Mouse (Mus musculus): ENCODE data around the gene Sbf2.

DNA sequence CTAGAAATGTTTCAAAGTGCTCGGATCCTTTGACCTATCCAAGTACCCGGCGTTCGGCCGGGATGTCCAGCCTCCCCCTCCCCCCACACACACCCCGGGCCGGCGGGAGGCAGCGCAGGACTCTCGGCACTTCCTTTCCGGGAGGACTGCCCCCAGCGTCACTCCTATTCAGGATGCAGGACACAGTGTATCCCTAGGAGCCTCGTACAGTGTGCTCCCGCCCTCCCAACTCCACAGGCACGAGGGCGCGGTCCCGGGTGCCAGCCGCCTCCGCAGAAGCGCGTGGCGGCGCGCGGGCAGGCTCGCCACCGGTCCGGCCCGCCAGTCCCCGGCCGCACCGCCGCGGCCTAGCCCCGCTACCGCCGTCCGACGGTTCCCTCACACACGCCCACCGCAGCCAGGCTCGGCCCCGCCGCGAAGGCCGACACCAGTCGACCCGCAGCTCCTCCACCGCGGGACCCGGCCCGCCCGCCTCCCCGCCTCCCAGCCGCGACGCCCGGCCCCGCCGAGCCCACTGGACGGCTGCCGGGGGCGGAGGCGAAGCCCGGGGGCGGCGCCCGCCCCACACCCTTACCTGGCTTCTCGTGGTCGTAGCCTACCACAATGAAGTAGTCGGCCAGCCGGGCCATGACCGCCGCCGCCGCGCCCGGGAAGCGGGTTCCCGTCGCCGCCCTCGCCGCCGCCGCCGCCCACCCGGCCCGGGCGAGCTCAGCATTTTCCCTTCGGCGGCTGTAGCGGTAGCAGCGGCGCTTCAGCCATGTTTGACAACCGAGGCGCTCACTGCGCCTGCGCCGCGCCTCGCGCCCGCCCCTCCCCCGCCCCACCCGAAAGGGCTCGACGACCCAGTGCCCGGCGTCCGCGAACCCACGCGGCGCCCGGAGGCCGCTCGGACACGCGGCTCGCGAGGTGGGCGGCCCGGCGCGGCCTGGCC is at the start of gene Sbf2:
- peak in 1 of 2 experiments; percentile 17; a peak in 1 of 4 replicates for TF ChIP-seq POLR2A (IDR thresholded peaks at IDR 0.05; ENCODE audit: control insufficient read depth in 1 of 2, insufficient read depth in 1 of 2, low read depth in 1 of 2, low read length in 2 of 2, poor library complexity in 1 of 2)
- no peak for TF ChIP-seq MEF2A (IDR thresholded peaks at IDR 0.05; ENCODE audit: extremely low read depth, insufficient replicate concordance, low read depth, low read length, poor library complexity, severe bottlenecking)
- no peak for TF ChIP-seq CTCF (IDR thresholded peaks at IDR 0.05 in 2 of 3, conservative IDR thresholded peaks at IDR 0.05 in 1 of 3; ENCODE audit: control insufficient read depth in 1 of 3, insufficient read depth in 1 of 3, low read depth in 2 of 3, low read length in 3 of 3, poor library complexity in 1 of 3, severe bottlenecking in 1 of 3)
- TF ChIP-seq RAD21 (IDR thresholded peaks at IDR 0.05; ENCODE audit: low read depth, low read length) = no peak
- TF ChIP-seq UBTF (IDR thresholded peaks at IDR 0.05; ENCODE audit: borderline replicate concordance, insufficient read depth, low read depth, low read length) = no peak
- peak; percentile 30; the same call in 1 of the 2 replicates for TF ChIP-seq NELFE (IDR thresholded peaks at IDR 0.05; ENCODE audit: low read depth, low read length)
- TF ChIP-seq GATA1 (IDR thresholded peaks at IDR 0.05; ENCODE audit: low read depth, low read length) = no peak
- no peak for TF ChIP-seq ZMIZ1 (IDR thresholded peaks at IDR 0.05; ENCODE audit: low read depth, low read length)
- TF ChIP-seq ZNF384 (IDR thresholded peaks at IDR 0.05; ENCODE audit: low read depth, low read length) = no peak
- no peak for TF ChIP-seq RCOR1 (IDR thresholded peaks at IDR 0.05; ENCODE audit: low read depth, low read length)
- TF ChIP-seq MAX (IDR thresholded peaks at IDR 0.05; ENCODE audit: low read length) = no peak
- 0 out of 2 replicates have a peak, but pooled peaks have one; percentile 25 for TF ChIP-seq MXI1 (IDR thresholded peaks at IDR 0.05; ENCODE audit: low read depth, low read length)
- TF ChIP-seq MYB (IDR thresholded peaks at IDR 0.05; ENCODE audit: low read depth, low read length) = no peak
